12 mouse cellular contexts compared by ENCODE assay signal in the genomic region with DNA sequence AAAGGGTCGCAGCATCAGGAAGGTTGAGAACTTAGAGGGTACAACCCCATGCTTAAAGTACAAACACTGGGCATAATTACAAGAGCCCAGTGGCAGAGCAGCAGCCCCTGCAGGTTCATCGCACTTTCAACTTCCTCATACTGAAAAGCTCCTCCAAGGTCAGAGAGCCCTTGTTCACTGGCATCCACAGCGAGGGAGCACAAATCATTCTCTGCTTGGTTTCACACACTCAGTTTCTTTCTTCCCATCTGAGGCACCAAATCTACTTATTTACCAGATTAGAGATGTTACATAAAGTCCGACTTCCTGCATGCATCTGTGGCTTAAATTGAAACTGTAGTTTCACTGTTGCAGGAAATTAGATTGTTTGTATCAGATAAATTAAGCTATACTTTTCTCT. TPM values are rescaled to one million over a fixed set of nuclear protein-coding genes. Genes with fewer than 3 reads are reported as not detected.
DNase-seq lines count a peak whose midpoint lies in the region; ATAC-seq and TF ChIP-seq lines count a peak whose summit lies in the region.
"Had no signal": no experiment of that assay in that cellular context is flagged by ENCODE, and none has a peak within 500 bp of the region (broad histone marks: within the 10 kb centered on the region; RNA-seq: fewer than 3 reads in every experiment).

No protein-coding gene starts in this region.

- TF ChIP-seq RAD21 in CH12.LX (IDR thresholded peaks at IDR 0.05; ENCODE audit: low read depth, low read length): no peak

- peak overlapping the region; percentile 82; the same call in 1 of the 2 replicates for H3K4me2 ChIP-seq in CH12.LX (ENCODE audit: insufficient read depth, low read depth, poor library complexity, severe bottlenecking)
- H3K4me2 ChIP-seq in heart, embryonic 12.5 days: no peak overlapping the region
- H3K4me2 ChIP-seq in forebrain, embryonic 16.5 days (ENCODE audit: low read length): no peak overlapping the region
- H3K4me2 ChIP-seq: limb, embryonic 13.5 days; midbrain, embryonic 12.5 days had no signal

- no peak for DNase-seq in liver, adult 2 months (ENCODE audit: extremely low read depth, low read depth, low spot score)
- no peak for DNase-seq in liver
- DNase-seq in CH12.LX (ENCODE audit: extremely low read depth): no peak
- no peak for DNase-seq in embryo, embryonic 10.5 days (ENCODE audit: low spot score)
- DNase-seq: cerebellum, postnatal 14 days; forebrain, postnatal 0 days had no signal

- peaks cover 24% of the 10 kb centered on the region for H3K79me2 ChIP-seq in liver, adult 2 months (ENCODE audit: control insufficient read depth, insufficient read depth, low read length)
- H3K79me2 ChIP-seq in CH12.LX (replicated peaks; ENCODE audit: control insufficient read depth, extremely low read depth, insufficient read depth, poor library complexity, severe bottlenecking): peaks cover 80% of the 10 kb centered on the region

- no peaks in the 10 kb centered on the region for H3K27me3 ChIP-seq in liver, adult 2 months (ENCODE audit: control insufficient read depth, insufficient read depth, low read length)
- H3K27me3 ChIP-seq in CH12.LX (replicated peaks): no peaks in the 10 kb centered on the region
- H3K27me3 ChIP-seq in heart, embryonic 12.5 days (replicated peaks): no peaks in the 10 kb centered on the region
- no peaks in the 10 kb centered on the region for H3K27me3 ChIP-seq in forebrain, embryonic 16.5 days (replicated peaks; ENCODE audit: control insufficient read depth, insufficient read depth, low read length)
- H3K27me3 ChIP-seq: limb, embryonic 13.5 days; midbrain, embryonic 12.5 days had no signal

- H3K9ac ChIP-seq in liver, adult 2 months (ENCODE audit: low read depth, low read length): no peak overlapping the region
- H3K9ac ChIP-seq in CH12.LX (ENCODE audit: insufficient read depth, low read depth): peak overlapping the region; percentile 52
- H3K9ac ChIP-seq in heart, embryonic 12.5 days: no peak overlapping the region
- no peak overlapping the region for H3K9ac ChIP-seq in forebrain, embryonic 16.5 days (replicated peaks; ENCODE audit: low read depth, low read length)
- H3K9ac ChIP-seq: forebrain, postnatal 0 days; limb, embryonic 13.5 days had no signal

- 74% methylated on average over 4 of the region's 4 CpGs for WGBS in liver, adult 2 months
- 65% methylated on average over 4 of the region's 4 CpGs for WGBS in heart, embryonic 12.5 days
- 84% methylated on average over 4 of the region's 4 CpGs for WGBS in forebrain, embryonic 16.5 days

- ATAC-seq in heart, embryonic 12.5 days (ENCODE audit: insufficient number of reproducible peaks, low FRiP score): no peak
- ATAC-seq in megakaryocyte, adult 5-6 weeks (ENCODE audit: poor library complexity, severe bottlenecking): peak; percentile 69
- no peak for ATAC-seq in forebrain, embryonic 16.5 days
- ATAC-seq: forebrain, postnatal 0 days had no signal

- no peak for TF ChIP-seq CTCF in liver, adult 2 months (IDR thresholded peaks at IDR 0.05; ENCODE audit: low read depth, low read length)
- no peak for TF ChIP-seq CTCF in CH12.LX (conservative IDR thresholded peaks at IDR 0.05 in 1 of 2, IDR thresholded peaks at IDR 0.05 in 1 of 2; ENCODE audit: low read depth in 2 of 2, low read length in 2 of 2)

- H3K9me3 ChIP-seq in CH12.LX (replicated peaks; ENCODE audit: low read length): no peaks in the 10 kb centered on the region
- no peaks in the 10 kb centered on the region for H3K9me3 ChIP-seq in heart, embryonic 12.5 days (replicated peaks)
- H3K9me3 ChIP-seq in forebrain, embryonic 16.5 days (ENCODE audit: control insufficient read depth, low read length): no peaks in the 10 kb centered on the region
- H3K9me3 ChIP-seq: limb, embryonic 13.5 days; midbrain, embryonic 12.5 days had no signal

- no peak overlapping the region for H3K4me3 ChIP-seq in liver, adult 2 months (ENCODE audit: insufficient read depth, low read depth, low read length)
- no peak overlapping the region for H3K4me3 ChIP-seq in CH12.LX (replicated peaks in 1 of 3; ENCODE audit: low read depth in 2 of 3, low read length in 2 of 3, poor library complexity in 1 of 3)
- H3K4me3 ChIP-seq in heart, embryonic 12.5 days: no peak overlapping the region
- H3K4me3 ChIP-seq in forebrain, embryonic 16.5 days (replicated peaks; ENCODE audit: low read length): no peak overlapping the region
- H3K4me3 ChIP-seq: limb, embryonic 13.5 days; midbrain, embryonic 12.5 days had no signal

- H3K36me3 ChIP-seq in liver, adult 2 months (ENCODE audit: control insufficient read depth, insufficient read depth, low read length): peaks cover 19% of the 10 kb centered on the region
- H3K36me3 ChIP-seq in CH12.LX (replicated peaks in 1 of 2; ENCODE audit: control insufficient read depth in 1 of 2, insufficient read depth in 1 of 2, low read length in 1 of 2): peaks cover 31 to 63% of the 10 kb centered on the region in 2 experiments
- peaks cover 39% of the 10 kb centered on the region for H3K36me3 ChIP-seq in heart, embryonic 12.5 days
- H3K36me3 ChIP-seq in forebrain, embryonic 16.5 days (ENCODE audit: control insufficient read depth, insufficient read depth): peaks cover 7% of the 10 kb centered on the region; the same call in 1 of the 2 replicates

- dilution Hi-C loops in CH12.LX (cut with MboI; ENCODE audit: extremely low pct_ligation_motif_present, extremely low pct_unique_long_range_greater_than_20kb, low sequenced_read_pairs): no loop called here

- TF ChIP-seq POLR2A in liver, adult 2 months (IDR thresholded peaks at IDR 0.05; ENCODE audit: extremely low read depth, insufficient read depth, low read length): no peak
- no peak for TF ChIP-seq POLR2A in CH12.LX (IDR thresholded peaks at IDR 0.05; ENCODE audit: low read depth, low read length)

- in situ Hi-C loops in CH12.LX (cut with MboI; ENCODE audit: low pct_ligation_motif_present, low pct_unique_long_range_greater_than_20kb, low sequenced_read_pairs): no loop called here

- no peak; the same call in 1 of the 2 replicates for TF ChIP-seq EP300 in CH12.LX (IDR thresholded peaks at IDR 0.05; ENCODE audit: low read length)

- H3K27ac ChIP-seq in liver, adult 2 months (replicated peaks; ENCODE audit: insufficient read depth, low read depth, low read length): 0 out of 2 replicates have a peak overlapping the region, but pooled peaks have one; percentile 10
- H3K27ac ChIP-seq in CH12.LX (ENCODE audit: insufficient read depth, low read depth): peak overlapping the region; percentile 24
- H3K27ac ChIP-seq in heart, embryonic 12.5 days (ENCODE audit: poor library complexity, severe bottlenecking): peak overlapping the region; percentile 91
- H3K27ac ChIP-seq in forebrain, embryonic 16.5 days (ENCODE audit: low read length): no peak overlapping the region
- H3K27ac ChIP-seq: limb, embryonic 13.5 days; midbrain, embryonic 12.5 days had no signal

- H3K4me1 ChIP-seq in liver, adult 2 months (ENCODE audit: control insufficient read depth, insufficient read depth, low read length): peaks cover 9% of the 10 kb centered on the region
- H3K4me1 ChIP-seq in CH12.LX (ENCODE audit: control insufficient read depth in 1 of 2, insufficient read depth in 2 of 2): peaks cover 15 to 68% of the 10 kb centered on the region in 2 experiments
- peaks cover 39% of the 10 kb centered on the region for H3K4me1 ChIP-seq in heart, embryonic 12.5 days (replicated peaks)
- peaks cover 7% of the 10 kb centered on the region; the same call in 1 of the 2 replicates for H3K4me1 ChIP-seq in forebrain, embryonic 16.5 days (replicated peaks; ENCODE audit: control insufficient read depth, insufficient read depth, low read length)
- H3K4me1 ChIP-seq: midbrain, embryonic 12.5 days had no signal

RNA-seq across cellular contexts. Expression of a gene that starts 18.5 kb away (rescaled TPM):
- 29.2 and 32.4 TPM in 2 replicates for total RNA-seq in liver, adult 2 months (2014; rRNA removed)
- polyA plus RNA-seq in liver, adult 2 months (2012; rRNA removed): 34.0 and 35.2 TPM in 2 replicates
- total RNA-seq in CH12.LX (2012; rRNA removed) (32.7 and 36.5 TPM in 2 replicates), CH12.LX (2014; rRNA removed) (25.1 and 26.2 TPM in 2 replicates)
- polyA plus RNA-seq in CH12.LX (2012; ENCODE audit: insufficient read length, low read depth): 31.1 and 35.9 TPM in 2 replicates
- polyA plus RNA-seq in heart, embryonic 12.5 days (2016; fragmentation: Nextera tagmentation; extraction: Ambion mirVana): 13.5 and 14.9 TPM in 2 replicates
- total RNA-seq in megakaryocyte, adult 5-6 weeks (2015): 287 and 324 TPM in 2 replicates
- total RNA-seq in megakaryocyte, adult 5-6 weeks (2017): 142 and 182 TPM in 2 replicates
- 12.7 and 13.6 TPM in 2 replicates for polyA plus RNA-seq in forebrain, embryonic 16.5 days (2015; fragmentation: Nextera tagmentation; extraction: Ambion mirVana)

RNA-seq across cellular contexts. Expression of a gene that starts 33.7 kb away (rescaled TPM):
- not detected in 2 replicates for total RNA-seq in liver, adult 2 months (2014; rRNA removed)
- polyA plus RNA-seq in liver, adult 2 months (2012; rRNA removed): not detected in 2 replicates
- total RNA-seq in CH12.LX (2012; rRNA removed): not detected in 2 replicates
- total RNA-seq in CH12.LX (2014; rRNA removed): not detected in 2 replicates
- not detected in 2 replicates for polyA plus RNA-seq in CH12.LX (2012; ENCODE audit: insufficient read length, low read depth)
- not detected in 2 replicates for polyA plus RNA-seq in heart, embryonic 12.5 days (2016; fragmentation: Nextera tagmentation; extraction: Ambion mirVana)
- total RNA-seq in megakaryocyte, adult 5-6 weeks (2015): not detected in 2 replicates
- not detected in 2 replicates for total RNA-seq in megakaryocyte, adult 5-6 weeks (2017)
- polyA plus RNA-seq in forebrain, embryonic 16.5 days (2015; fragmentation: Nextera tagmentation; extraction: Ambion mirVana): not detected in 2 replicates
- total RNA-seq: forebrain, postnatal 0 days had no signal
- polyA plus RNA-seq: forebrain, postnatal 0 days; intestine, embryonic 14.5 days; limb, embryonic 13.5 days; midbrain, embryonic 12.5 days had no signal

RNA-seq across cellular contexts. Expression of a gene that starts 35.0 kb away (rescaled TPM):
- 1.3 and 1.7 TPM in 2 replicates for total RNA-seq in liver, adult 2 months (2014; rRNA removed)
- polyA plus RNA-seq in liver, adult 2 months (2012; rRNA removed): 1.5 and 2.0 TPM in 2 replicates
- 14.0 and 16.0 TPM in 2 replicates for total RNA-seq in CH12.LX (2012; rRNA removed)
- 18.3 and 19.7 TPM in 2 replicates for total RNA-seq in CH12.LX (2014; rRNA removed)
- 33.3 and 34.0 TPM in 2 replicates for polyA plus RNA-seq in CH12.LX (2012; ENCODE audit: insufficient read length, low read depth)
- 19.5 and 20.5 TPM in 2 replicates for polyA plus RNA-seq in heart, embryonic 12.5 days (2016; fragmentation: Nextera tagmentation; extraction: Ambion mirVana)
- 0.25 and 1.3 TPM in 2 replicates for total RNA-seq in megakaryocyte, adult 5-6 weeks (2015)
- total RNA-seq in megakaryocyte, adult 5-6 weeks (2017): 0.57 and 0.59 TPM in 2 replicates
- 5.1 and 6.8 TPM in 2 replicates for polyA plus RNA-seq in forebrain, embryonic 16.5 days (2015; fragmentation: Nextera tagmentation; extraction: Ambion mirVana)

RNA-seq across cellular contexts. Expression of a gene that starts 36.4 kb away (rescaled TPM):
- 2.5 and 3.3 TPM in 2 replicates for total RNA-seq in liver, adult 2 months (2014; rRNA removed)
- 5.6 and 6.5 TPM in 2 replicates for polyA plus RNA-seq in liver, adult 2 months (2012; rRNA removed)
- total RNA-seq in CH12.LX (2012; rRNA removed) (16.7 and 18.5 TPM in 2 replicates), CH12.LX (2014; rRNA removed) (9.1 and 10.2 TPM in 2 replicates)
- polyA plus RNA-seq in CH12.LX (2012; ENCODE audit: insufficient read length, low read depth): 32.2 and 32.5 TPM in 2 replicates
- polyA plus RNA-seq in heart, embryonic 12.5 days (2016; fragmentation: Nextera tagmentation; extraction: Ambion mirVana): 18.1 and 19.8 TPM in 2 replicates
- total RNA-seq in megakaryocyte, adult 5-6 weeks (2015): 33.1 and 37.1 TPM in 2 replicates
- total RNA-seq in megakaryocyte, adult 5-6 weeks (2017): 23.4 and 24.5 TPM in 2 replicates
- 26.2 and 26.8 TPM in 2 replicates for polyA plus RNA-seq in forebrain, embryonic 16.5 days (2015; fragmentation: Nextera tagmentation; extraction: Ambion mirVana)

RNA-seq across cellular contexts. Expression of a gene that starts 36.5 kb away (rescaled TPM):
- 22.1 and 23.4 TPM in 2 replicates for total RNA-seq in liver, adult 2 months (2014; rRNA removed)
- 9.3 and 10.7 TPM in 2 replicates for polyA plus RNA-seq in liver, adult 2 months (2012; rRNA removed)
- total RNA-seq in CH12.LX (2012; rRNA removed) (19.8 and 20.1 TPM in 2 replicates), CH12.LX (2014; rRNA removed) (31.6 and 31.9 TPM in 2 replicates)
- 22.6 and 23.1 TPM in 2 replicates for polyA plus RNA-seq in CH12.LX (2012; ENCODE audit: insufficient read length, low read depth)
- 16.2 and 16.5 TPM in 2 replicates for polyA plus RNA-seq in heart, embryonic 12.5 days (2016; fragmentation: Nextera tagmentation; extraction: Ambion mirVana)
- 19.2 and 20.2 TPM in 2 replicates for total RNA-seq in megakaryocyte, adult 5-6 weeks (2015)
- total RNA-seq in megakaryocyte, adult 5-6 weeks (2017): 17.8 TPM in 2 replicates
- 24.2 and 25.9 TPM in 2 replicates for polyA plus RNA-seq in forebrain, embryonic 16.5 days (2015; fragmentation: Nextera tagmentation; extraction: Ambion mirVana)
